Comparison of ENCODE assay signal across 17 mouse cellular contexts in genomic region chr5:117675840-117676239, GRCm38 (mm10).
"Had no signal": no experiment of that assay in that cellular context is flagged by ENCODE, and none has a peak within 500 bp of the region (broad histone marks: within the 10 kb centered on the region; RNA-seq: fewer than 3 reads in every experiment).

No protein-coding gene starts in this region.

- H3K27me3 ChIP-seq: limb, embryonic 15.5 days; liver, embryonic 12.5 days; neural tube, embryonic 12.5 days had no signal

- H3K9me3 ChIP-seq: limb, embryonic 15.5 days; neural tube, embryonic 12.5 days had no signal

- H3K4me2 ChIP-seq: limb, embryonic 15.5 days; liver, embryonic 12.5 days; lung, embryonic 14.5 days; midbrain, embryonic 11.5 days; neural tube, embryonic 12.5 days had no signal

- H3K4me3 ChIP-seq: limb, embryonic 15.5 days; liver, embryonic 12.5 days; myocyte; neural tube, embryonic 12.5 days had no signal

- H3K4me1 ChIP-seq: liver, embryonic 12.5 days; neural tube, embryonic 12.5 days had no signal

- H3K36me3 ChIP-seq: limb, embryonic 15.5 days; liver, embryonic 12.5 days; neural tube, embryonic 12.5 days had no signal

- ATAC-seq: liver, embryonic 12.5 days had no signal

- H3K27ac ChIP-seq: kidney, postnatal 0 days; limb, embryonic 15.5 days; liver, embryonic 12.5 days; neural tube, embryonic 12.5 days had no signal

- H3K9ac ChIP-seq: limb, embryonic 15.5 days; liver, embryonic 12.5 days; lung, embryonic 14.5 days; neural tube, embryonic 12.5 days had no signal

- DNase-seq: kidney, postnatal 36 days; layer of hippocampus, adult 9-11 months; layer of hippocampus, postnatal 36 days; lung, embryonic 14.5 days; lung, postnatal 10 days; lung, postnatal 4 days; retina, postnatal 1 day; right cerebral cortex, postnatal 4 days; spleen, adult 18-20 months; thymus, adult 18-20 months; thymus, postnatal 14 days had no signal
